Mouse (Mus musculus): ENCODE measurements at regions not wholly inside any gene's neighbourhood (a gene's known extent, or its start where the extent isn't known, plus 50 kb on each side); places are given as distances from the start of the nearest gene placed in this dataset.

GRCm38 (mm10) chr7:117282194-117282593 lies 98.6 kb upstream of the Xylt1 start:
- no peak overlapping the region for H3K27ac ChIP-seq
- H3K4me3 ChIP-seq, result no peak overlapping the region
- DNase-seq (ENCODE audit: low spot score in 2 of 2), result no peak
- no peak for TF ChIP-seq CTCF (conservative IDR thresholded peaks at IDR 0.05)

GRCm38 (mm10) chr7:117285206-117285605 lies 95.6 kb upstream of the Xylt1 start:
- no peak for TF ChIP-seq CTCF (conservative IDR thresholded peaks at IDR 0.05)
- peak in 1 of 2 experiments; percentile 49 for DNase-seq (ENCODE audit: low spot score in 2 of 2)
- Histone ChIP-seq H3K4me3 (no peak overlapping the region), H3K27ac (no peak overlapping the region)

- no peak for TF ChIP-seq CTCF (conservative IDR thresholded peaks at IDR 0.05)
- H3K4me3 ChIP-seq, result no peak overlapping the region
- DNase-seq (ENCODE audit: low spot score in 2 of 2), result no peak
- no peak overlapping the region for H3K27ac ChIP-seq
Measured at GRCm38 (mm10) chr7:117285985-117286384, 94.8 kb upstream of the Xylt1 start.

GRCm38 (mm10) chr7:117303705-117304104 lies 77.1 kb upstream of the Xylt1 start:
- peak; percentile 74 for TF ChIP-seq CTCF (conservative IDR thresholded peaks at IDR 0.05)
- peak in 1 of 2 experiments; percentile 48 for DNase-seq (ENCODE audit: low spot score in 2 of 2)
- H3K4me3 ChIP-seq, result no peak overlapping the region

GRCm38 (mm10) chr7:117310586-117311200 lies 70.1 kb upstream of the Xylt1 start:
- H3K27ac ChIP-seq, result no peak overlapping the region
- H3K4me3 ChIP-seq, result no peak overlapping the region
- DNase-seq (ENCODE audit: low spot score in 2 of 2), result no peak
- no peak for TF ChIP-seq CTCF (conservative IDR thresholded peaks at IDR 0.05)

More at GRCm38 (mm10) chr7:117303705-117304104, 77.1 kb upstream of the Xylt1 start:
- H3K27ac ChIP-seq, result no peak overlapping the region

- TF ChIP-seq CTCF (conservative IDR thresholded peaks at IDR 0.05), result no peak
- H3K4me3 ChIP-seq, result no peak overlapping the region
- DNase-seq (ENCODE audit: low spot score in 2 of 2), result no peak
- no peak overlapping the region for H3K27ac ChIP-seq
Measured at GRCm38 (mm10) chr7:117311316-117311715, 69.5 kb upstream of the Xylt1 start.

GRCm38 (mm10) chr7:117316126-117316805 lies 64.5 kb upstream of the Xylt1 start:
- no peak for TF ChIP-seq CTCF (conservative IDR thresholded peaks at IDR 0.05)
- Histone ChIP-seq H3K4me3 (no peak overlapping the region), H3K27ac (no peak overlapping the region)
- DNase-seq (ENCODE audit: low spot score in 2 of 2), result no peak

- H3K4me3 ChIP-seq, result no peak overlapping the region
- TF ChIP-seq CTCF (conservative IDR thresholded peaks at IDR 0.05), result no peak
- peak in 1 of 2 experiments; percentile 10 for DNase-seq (ENCODE audit: low spot score in 2 of 2)
- no peak overlapping the region for H3K27ac ChIP-seq
Measured at GRCm38 (mm10) chr7:117317362-117317761, 63.4 kb upstream of the Xylt1 start.

- Histone ChIP-seq H3K4me3 (no peak overlapping the region), H3K27ac (no peak overlapping the region)
- peak; percentile 10 to 39 for DNase-seq (ENCODE audit: low spot score in 2 of 2)
- peak; percentile 71 for TF ChIP-seq CTCF (conservative IDR thresholded peaks at IDR 0.05)
Measured at GRCm38 (mm10) chr7:117320552-117320951, 60.2 kb upstream of the Xylt1 start.

Data from layer of hippocampus, adult 2 months (tissue).